Mouse (Mus musculus) embryonic stem cell, embryonic (primary cell): ENCODE data around the gene Hrk.

Experiments
- CTCF ChIA-PET, 4 experiments: fragments of 300-600 bp in 2 of 4; fragments of 350-600 bp in 2 of 4; sonication (Branson Sonifier 250); formaldehyde crosslinking; loops; one replicate each; lab custom pipeline; 2022; ENCODE audit warnings: inconsistent platforms in 2 of 4; lab: Charles Lee
- POLR2A ChIA-PET, 4 experiments: fragments of 300-600 bp in 2 of 4; fragments of 350-600 bp in 2 of 4; sonication (Branson Sonifier 250); formaldehyde crosslinking; loops; one replicate each; lab custom pipeline; 2022; ENCODE audit warnings: antibody characterized with exemption in 4 of 4, inconsistent platforms in 1 of 4; lab: Charles Lee

The Hrk gene

GRCm38 (mm10) chr5:118164581-118164980 is at the start of gene Hrk:
Gene Hrk (plus strand): TSS chr5:118164648.
- ChIA-PET CTCF (interaction anchor here in 1 of 4 experiments (0.9 kb wide), 1 partner anchor 12 kb away, joined by 3 read pairs; no protein-coding TSS in a partner anchor), POLR2A (no interaction called here)

- CTCF ChIA-PET: no interaction called here
- POLR2A ChIA-PET: no interaction called here
Measured at GRCm38 (mm10) chr5:118118351-118118750, 46.1 kb upstream of the Hrk start.

GRCm38 (mm10) chr5:118118922-118119321 is 45.5 kb upstream of the Hrk start:
- POLR2A ChIA-PET: no interaction called here
- CTCF ChIA-PET: no interaction called here

GRCm38 (mm10) chr5:118120670-118121069 is 43.8 kb upstream of the Hrk start:
- CTCF ChIA-PET: interaction anchor here in 1 of 4 experiments (0.6 to 1.2 kb wide), 2 partner anchors 15 to 312 kb away, joined by 3 read pairs; no protein-coding TSS in a partner anchor
- POLR2A ChIA-PET: interaction anchor here in 1 of 4 experiments (0.7 kb wide), 1 partner anchor 15 kb away, joined by 3 read pairs; no protein-coding TSS in a partner anchor

GRCm38 (mm10) chr5:118121928-118122327 is 42.5 kb upstream of the Hrk start:
- POLR2A ChIA-PET: interaction anchor here in 1 of 4 experiments (0.5 kb wide), 1 partner anchor 644 kb away, joined by 3 read pairs; no protein-coding TSS in a partner anchor
- CTCF ChIA-PET: interaction anchor here in 1 of 4 experiments (0.6 kb wide), 1 partner anchor 74 kb away, joined by 3 read pairs; no protein-coding TSS in a partner anchor

- ChIA-PET CTCF (interaction anchor here in 1 of 4 experiments (0.6 to 1.1 kb wide), 2 partner anchors 24 to 326 kb away, joined by 3 to 7 read pairs; no protein-coding TSS in a partner anchor), POLR2A (no interaction called here)
Measured at GRCm38 (mm10) chr5:118123096-118123495, 41.4 kb upstream of the Hrk start.

- ChIA-PET POLR2A (interaction anchor here in 1 of 4 experiments (1.1 to 1.5 kb wide), 2 partner anchors 10 to 12 kb away, joined by 3 to 4 read pairs; no protein-coding TSS in a partner anchor), CTCF (interaction anchor here in 3 of 4 experiments (0.6 to 1.8 kb wide), 4 partner anchors 12 to 196 kb away, joined by 3 to 4 read pairs (median 4); no protein-coding TSS in a partner anchor)
Measured at GRCm38 (mm10) chr5:118126671-118127070, 37.8 kb upstream of the Hrk start.

GRCm38 (mm10) chr5:118128208-118128607 is 36.2 kb upstream of the Hrk start:
- POLR2A ChIA-PET: no interaction called here
- CTCF ChIA-PET: no interaction called here

- ChIA-PET CTCF (no interaction called here), POLR2A (no interaction called here)
Measured at GRCm38 (mm10) chr5:118128651-118129050, 35.8 kb upstream of the Hrk start.

- ChIA-PET CTCF (no interaction called here), POLR2A (interaction anchor here in 1 of 4 experiments (1.1 kb wide), 1 partner anchor 21 kb away, joined by 4 read pairs; no protein-coding TSS in a partner anchor)
Measured at GRCm38 (mm10) chr5:118136391-118136790, 28.1 kb upstream of the Hrk start.

GRCm38 (mm10) chr5:118139630-118140029 is 24.8 kb upstream of the Hrk start:
- CTCF ChIA-PET: no interaction called here
- POLR2A ChIA-PET: no interaction called here

- ChIA-PET CTCF (interaction anchor here in 2 of 4 experiments (0.6 to 1.5 kb wide), 2 partner anchors 76 to 1410 kb away, joined by 5 to 7 read pairs; no protein-coding TSS in a partner anchor), POLR2A (interaction anchor here in 1 of 4 experiments (0.6 to 1.9 kb wide), 4 partner anchors 9 to 163 kb away, joined by 3 to 5 read pairs (median 4); no protein-coding TSS in a partner anchor)
Measured at GRCm38 (mm10) chr5:118142471-118142870, 22.0 kb upstream of the Hrk start.

GRCm38 (mm10) chr5:118143211-118144026 is 21.0 kb upstream of the Hrk start:
- CTCF ChIA-PET: interaction anchor here in 1 of 4 experiments (0.5 kb wide), 1 partner anchor 804 kb away, joined by 7 read pairs; no protein-coding TSS in a partner anchor
- POLR2A ChIA-PET: interaction anchor here in 1 of 4 experiments (0.6 to 1.9 kb wide), 3 partner anchors 35 to 164 kb away, joined by 3 to 5 read pairs (median 5); no protein-coding TSS in a partner anchor

- CTCF ChIA-PET: no interaction called here
- POLR2A ChIA-PET: interaction anchor here in 2 of 4 experiments (0.6 to 0.7 kb wide), 2 partner anchors 42 to 121 kb away, joined by 3 read pairs; no protein-coding TSS in a partner anchor
Measured at GRCm38 (mm10) chr5:118144327-118144726, 20.1 kb upstream of the Hrk start.

GRCm38 (mm10) chr5:118144770-118145169 is 19.7 kb upstream of the Hrk start:
- POLR2A ChIA-PET: interaction anchor here in 2 of 4 experiments (0.6 kb wide), 2 partner anchors 41 to 212 kb away, joined by 3 to 14 read pairs; no protein-coding TSS in a partner anchor

GRCm38 (mm10) chr5:118145458-118145857 is 19.0 kb upstream of the Hrk start:
- CTCF ChIA-PET: no interaction called here
- POLR2A ChIA-PET: interaction anchor here in 2 of 4 experiments (0.5 to 0.6 kb wide), 2 partner anchors 29 to 211 kb away, joined by 4 to 14 read pairs; no protein-coding TSS in a partner anchor

More at GRCm38 (mm10) chr5:118144770-118145169, 19.7 kb upstream of the Hrk start:
- CTCF ChIA-PET: no interaction called here

- ChIA-PET CTCF (interaction anchor here in 2 of 4 experiments (0.6 to 1.6 kb wide), 3 partner anchors 23 to 798 kb away, joined by 3 to 6 read pairs (median 4); no protein-coding TSS in a partner anchor), POLR2A (interaction anchor here in 1 of 4 experiments (0.5 to 1.1 kb wide), 3 partner anchors 17 to 47 kb away, joined by 3 to 4 read pairs (median 4); no protein-coding TSS in a partner anchor)
Measured at GRCm38 (mm10) chr5:118145999-118146679, 18.3 kb upstream of the Hrk start.

GRCm38 (mm10) chr5:118147264-118147663 is 17.2 kb upstream of the Hrk start:
- CTCF ChIA-PET: interaction anchor here (0.5 to 1.8 kb wide), 4 partner anchors 23 to 84 kb away, joined by 3 to 6 read pairs (median 4); no protein-coding TSS in a partner anchor
- POLR2A ChIA-PET: interaction anchor here in 1 of 4 experiments (1.1 to 1.9 kb wide), 3 partner anchors 9 to 46 kb away, joined by 3 to 6 read pairs (median 4); no protein-coding TSS in a partner anchor
